Mouse (Mus musculus) MN1 (cell line): ENCODE results near the gene Cactin.

Experiments used
- DNase-seq: peaks from one replicate; pipeline ENCODE4 v3.0.0-alpha.2; 2016; ENCODE audit warnings: low spot score

The Cactin gene

GRCm38 (mm10) chr10:81342686-81343505 lies 22.0 kb downstream of the Cactin start, which contains the start of gene Gipc3:
Gene Gipc3, minus strand, starts transcription at chr10:81343266.
- no peak for DNase-seq

GRCm38 (mm10) chr10:81344421-81345161 lies 23.7 kb downstream of the Cactin start:
- no peak for DNase-seq

GRCm38 (mm10) chr10:81345162-81345534 lies 24.2 kb downstream of the Cactin start:
- no peak for DNase-seq

GRCm38 (mm10) chr10:81346453-81347067 lies 25.7 kb downstream of the Cactin start:
- no peak for DNase-seq

GRCm38 (mm10) chr10:81349146-81349545 lies 28.2 kb downstream of the Cactin start:
- DNase-seq = peak; percentile 73

GRCm38 (mm10) chr10:81349961-81350350 lies 29.1 kb downstream of the Cactin start:
- DNase-seq = no peak

GRCm38 (mm10) chr10:81350351-81351063 lies 29.6 kb downstream of the Cactin start, which contains the start of gene Hmg20b:
Gene Hmg20b, minus strand, starts transcription at chr10:81350480.
- peak; percentile 99 for DNase-seq

- DNase-seq = no peak
These were observed 30.9 kb downstream of the Cactin start for GRCm38 (mm10) chr10:81351678-81352291.

- DNase-seq = no peak
These were observed 34.0 kb downstream of the Cactin start for GRCm38 (mm10) chr10:81354738-81355477.

- DNase-seq = no peak
These were observed 34.6 kb downstream of the Cactin start for GRCm38 (mm10) chr10:81355533-81355932.

GRCm38 (mm10) chr10:81356352-81356990 lies 35.6 kb downstream of the Cactin start:
- peak; percentile 53 for DNase-seq

- peak; percentile 93 for DNase-seq
These were observed 36.3 kb downstream of the Cactin start, which contains the start of gene Mfsd12 for GRCm38 (mm10) chr10:81356991-81357844. Gene Mfsd12, plus strand, starts transcription at chr10:81357491.

GRCm38 (mm10) chr10:81358209-81358608 lies 37.3 kb downstream of the Cactin start:
- DNase-seq = no peak

GRCm38 (mm10) chr10:81358841-81359240 lies 37.9 kb downstream of the Cactin start:
- DNase-seq = no peak

GRCm38 (mm10) chr10:81360721-81361120 lies 39.8 kb downstream of the Cactin start:
- peak; percentile 59 for DNase-seq

- no peak for DNase-seq
These were observed 41.5 kb downstream of the Cactin start for GRCm38 (mm10) chr10:81362336-81362949.

GRCm38 (mm10) chr10:81363436-81364346 lies 42.8 kb downstream of the Cactin start:
- DNase-seq = no peak

GRCm38 (mm10) chr10:81364666-81365065 lies 43.8 kb downstream of the Cactin start:
- DNase-seq = no peak
